Mouse (Mus musculus) spleen, postnatal 10 days (tissue): ENCODE data around the gene Rpf1.

ENCODE experiments used
- DNase-seq, 2 experiments: peaks; one replicate each; pipeline ENCODE4 v3.0.0; 2021 to 2022; ENCODE audit warnings: low spot score in 2 of 2

Gene Rpf1

GRCm38 (mm10) chr3:146520798-146521651, at the start of gene Rpf1:
Rpf1 (minus strand) TSS chr3:146521429.
- peak; percentile 73 to 90 for DNase-seq

GRCm38 (mm10) chr3:146570939-146571338, 49.7 kb upstream of the Rpf1 start:
- DNase-seq = no peak

- no peak for DNase-seq
These were observed 49.0 kb upstream of the Rpf1 start, which contains the start of gene Uox for GRCm38 (mm10) chr3:146570148-146570782. Uox (plus strand) TSS chr3:146570426.

GRCm38 (mm10) chr3:146569594-146569993, 48.4 kb upstream of the Rpf1 start:
- no peak for DNase-seq

- no peak for DNase-seq
These were observed 46.8 kb upstream of the Rpf1 start for GRCm38 (mm10) chr3:146567884-146568530.

GRCm38 (mm10) chr3:146567366-146567765, 46.1 kb upstream of the Rpf1 start:
- no peak for DNase-seq

- DNase-seq = no peak
These were observed 43.8 kb upstream of the Rpf1 start for GRCm38 (mm10) chr3:146565065-146565411.

- DNase-seq = peak; percentile 47 to 81
These were observed 43.2 kb upstream of the Rpf1 start for GRCm38 (mm10) chr3:146564268-146565064.

GRCm38 (mm10) chr3:146562936-146563335, 41.7 kb upstream of the Rpf1 start:
- DNase-seq = no peak

- DNase-seq = no peak
These were observed 36.3 kb upstream of the Rpf1 start for GRCm38 (mm10) chr3:146557507-146557906.

- no peak for DNase-seq
These were observed 35.3 kb upstream of the Rpf1 start for GRCm38 (mm10) chr3:146556567-146556966.

GRCm38 (mm10) chr3:146554816-146555215, 33.6 kb upstream of the Rpf1 start:
- no peak for DNase-seq

GRCm38 (mm10) chr3:146543632-146544031, 22.4 kb upstream of the Rpf1 start:
- DNase-seq = no peak

GRCm38 (mm10) chr3:146540521-146541273, 19.5 kb upstream of the Rpf1 start:
- no peak for DNase-seq

- no peak for DNase-seq
These were observed 13.8 kb upstream of the Rpf1 start for GRCm38 (mm10) chr3:146534986-146535385.

- no peak for DNase-seq
These were observed 7.1 kb upstream of the Rpf1 start for GRCm38 (mm10) chr3:146528335-146528734.

- no peak for DNase-seq
These were observed 407 bp upstream of the Rpf1 start for GRCm38 (mm10) chr3:146521652-146522020.

GRCm38 (mm10) chr3:146520226-146520797, 917 bp downstream of the Rpf1 start:
- no peak for DNase-seq

GRCm38 (mm10) chr3:146506711-146507110, 14.5 kb downstream of the Rpf1 start:
- DNase-seq = no peak

GRCm38 (mm10) chr3:146501601-146502123, 19.6 kb downstream of the Rpf1 start:
- DNase-seq = no peak

- no peak for DNase-seq
These were observed 20.4 kb downstream of the Rpf1 start for GRCm38 (mm10) chr3:146500810-146501201.
